19 mouse cellular contexts compared by ENCODE assay signal in the genomic region with DNA sequence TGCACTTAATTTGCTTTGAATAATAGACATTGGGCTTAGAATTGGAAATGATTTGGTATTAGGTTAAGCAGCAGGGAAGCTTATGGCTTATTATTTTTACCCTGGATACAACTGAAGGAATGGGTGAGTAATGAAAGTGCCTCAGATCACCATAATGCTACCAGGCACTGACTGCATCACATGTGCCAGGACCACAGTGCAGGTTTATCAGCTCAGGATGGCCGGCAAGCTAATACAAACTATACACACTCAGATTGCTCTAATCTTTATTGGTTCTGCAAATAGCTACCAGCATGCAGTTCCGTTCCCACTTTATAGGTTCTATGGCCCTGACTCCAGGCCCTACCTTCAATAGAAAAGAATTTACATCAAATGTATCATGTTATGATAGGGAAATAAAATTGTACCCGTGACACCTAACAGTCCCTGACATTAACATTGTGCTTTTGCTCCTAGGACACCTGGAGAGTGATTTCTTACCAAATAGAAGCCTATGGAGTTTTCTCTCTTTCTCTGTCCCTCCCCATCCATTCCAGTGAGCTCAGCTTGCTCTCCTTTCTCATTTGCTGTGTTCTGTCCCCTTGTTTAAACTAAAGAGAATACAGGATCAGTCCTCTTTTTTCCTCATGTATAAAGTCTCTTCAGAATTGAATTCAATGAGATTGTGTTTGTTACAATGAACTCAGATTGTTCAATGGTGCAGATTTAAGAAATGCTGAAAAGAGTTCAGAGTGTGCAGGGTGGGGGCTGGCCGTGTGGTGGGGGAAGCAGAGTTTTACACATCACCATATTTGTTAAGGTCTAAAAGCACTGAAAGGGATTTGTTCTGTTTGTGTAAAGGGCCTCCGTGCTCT.
DNase-seq lines count a peak whose midpoint lies in the region; ATAC-seq lines count a peak whose summit lies in the region.
"Had no signal": no experiment of that assay in that cellular context is flagged by ENCODE, and none has a peak within 500 bp of the region (broad histone marks: within the 10 kb centered on the region; RNA-seq: fewer than 3 reads in every experiment).

No protein-coding gene starts in this region.

- no peaks in the 10 kb centered on the region for H3K9me3 ChIP-seq in midbrain, embryonic 11.5 days (ENCODE audit: control insufficient read depth, low read length)
- no peaks in the 10 kb centered on the region for H3K9me3 ChIP-seq in midbrain, embryonic 15.5 days
- H3K9me3 ChIP-seq in forebrain, embryonic 11.5 days (ENCODE audit: control insufficient read depth, low read length), result no peaks in the 10 kb centered on the region; the same call in 1 of the 2 replicates
- no peaks in the 10 kb centered on the region for H3K9me3 ChIP-seq in hindbrain, embryonic 13.5 days
- no peaks in the 10 kb centered on the region for H3K9me3 ChIP-seq in midbrain, embryonic 14.5 days (ENCODE audit: control insufficient read depth, low read length)
- H3K9me3 ChIP-seq: neural tube, embryonic 13.5 days had no signal

- H3K4me3 ChIP-seq in midbrain, embryonic 11.5 days (ENCODE audit: low read depth, low read length), result no peak overlapping the region
- no peak overlapping the region for H3K4me3 ChIP-seq in midbrain, embryonic 15.5 days
- no peak overlapping the region for H3K4me3 ChIP-seq in forebrain, embryonic 11.5 days (ENCODE audit: low read depth, low read length)
- H3K4me3 ChIP-seq in hindbrain, embryonic 13.5 days, result no peak overlapping the region
- no peak overlapping the region for H3K4me3 ChIP-seq in midbrain, embryonic 14.5 days (replicated peaks; ENCODE audit: low read depth, low read length)
- H3K4me3 ChIP-seq: neural tube, embryonic 13.5 days had no signal

- H3K4me2 ChIP-seq in midbrain, embryonic 11.5 days, result no peak overlapping the region
- no peak overlapping the region for H3K4me2 ChIP-seq in midbrain, embryonic 15.5 days
- no peak overlapping the region for H3K4me2 ChIP-seq in forebrain, embryonic 11.5 days (ENCODE audit: low read depth, low read length, severe bottlenecking)
- H3K4me2 ChIP-seq in hindbrain, embryonic 13.5 days, result no peak overlapping the region
- no peak overlapping the region for H3K4me2 ChIP-seq in midbrain, embryonic 14.5 days (ENCODE audit: low read length)
- H3K4me2 ChIP-seq: neural tube, embryonic 13.5 days had no signal

- H3K36me3 ChIP-seq in midbrain, embryonic 11.5 days (ENCODE audit: control insufficient read depth, insufficient read depth, low read length), result no peaks in the 10 kb centered on the region
- no peaks in the 10 kb centered on the region for H3K36me3 ChIP-seq in midbrain, embryonic 15.5 days (replicated peaks)
- H3K36me3 ChIP-seq in forebrain, embryonic 11.5 days (ENCODE audit: control insufficient read depth, insufficient read depth, low read length), result no peaks in the 10 kb centered on the region
- no peaks in the 10 kb centered on the region for H3K36me3 ChIP-seq in hindbrain, embryonic 13.5 days
- H3K36me3 ChIP-seq in midbrain, embryonic 14.5 days (ENCODE audit: control insufficient read depth, insufficient read depth, low read length), result no peaks in the 10 kb centered on the region
- H3K36me3 ChIP-seq: neural tube, embryonic 13.5 days had no signal

- H3K27me3 ChIP-seq in midbrain, embryonic 11.5 days (ENCODE audit: control insufficient read depth, insufficient read depth, low read length), result no peaks in the 10 kb centered on the region; the same call in 1 of the 2 replicates
- H3K27me3 ChIP-seq in midbrain, embryonic 15.5 days (replicated peaks), result no peaks in the 10 kb centered on the region
- H3K27me3 ChIP-seq in forebrain, embryonic 11.5 days (ENCODE audit: control insufficient read depth, insufficient read depth, low read length), result no peaks in the 10 kb centered on the region
- no peaks in the 10 kb centered on the region for H3K27me3 ChIP-seq in hindbrain, embryonic 13.5 days
- H3K27me3 ChIP-seq in midbrain, embryonic 14.5 days (ENCODE audit: control insufficient read depth, insufficient read depth, low read length), result no peaks in the 10 kb centered on the region
- H3K27me3 ChIP-seq: neural tube, embryonic 13.5 days had no signal

- peak; percentile 87 for ATAC-seq in midbrain, embryonic 11.5 days (ENCODE audit: low FRiP score)
- ATAC-seq in midbrain, embryonic 15.5 days (replicated peaks), result no peak
- peak; percentile 87 for ATAC-seq in forebrain, embryonic 11.5 days (replicated peaks; ENCODE audit: low FRiP score)
- ATAC-seq in hindbrain, embryonic 13.5 days (ENCODE audit: low FRiP score), result peak; percentile 28; the same call in 1 of the 2 replicates
- ATAC-seq in midbrain, embryonic 14.5 days (ENCODE audit: low FRiP score, low TSS enrichment), result peak; percentile 31; the same call in 1 of the 2 replicates
- ATAC-seq in megakaryocyte, adult 5-6 weeks (ENCODE audit: poor library complexity, severe bottlenecking), result no peak
- no peak for ATAC-seq in inflammation-experienced regulatory T-cells, adult 6 months

- 42% methylated on average over 5 of the region's 5 CpGs for WGBS in midbrain, embryonic 11.5 days
- 37% methylated on average over 5 of the region's 5 CpGs for WGBS in midbrain, embryonic 15.5 days
- WGBS in forebrain, embryonic 11.5 days, result 30% methylated on average over 5 of the region's 5 CpGs
- 52% methylated on average over 5 of the region's 5 CpGs for WGBS in hindbrain, embryonic 13.5 days
- 41% methylated on average over 5 of the region's 5 CpGs for WGBS in midbrain, embryonic 14.5 days

- no peak for DNase-seq in midbrain, embryonic 11.5 days (ENCODE audit: low spot score, missing footprints)
- DNase-seq in forebrain, embryonic 11.5 days (ENCODE audit: low spot score), result peak; percentile 59
- DNase-seq in midbrain, embryonic 14.5 days, result peak; percentile 14
- no peak for DNase-seq in gastrocnemius, postnatal 25 days
- DNase-seq: adrenal gland, adult 8-10 months; cerebellum, adult 11 months; cerebellum, postnatal 14 days; gastrocnemius, postnatal 14 days; heart, postnatal 10 days; kidney, adult 11 months; kidney, postnatal 10 days; lung, postnatal 14 days; right cerebral cortex, postnatal 4 days; thymus, adult 2 months had no signal

- H3K4me1 ChIP-seq in midbrain, embryonic 11.5 days (ENCODE audit: control insufficient read depth, insufficient read depth, low read length), result peaks cover 4% of the 10 kb centered on the region
- H3K4me1 ChIP-seq in midbrain, embryonic 15.5 days, result no peaks in the 10 kb centered on the region
- H3K4me1 ChIP-seq in forebrain, embryonic 11.5 days (replicated peaks; ENCODE audit: control insufficient read depth, insufficient read depth, low read length), result peaks cover 5% of the 10 kb centered on the region; the same call in 1 of the 2 replicates
- peaks cover 14% of the 10 kb centered on the region for H3K4me1 ChIP-seq in hindbrain, embryonic 13.5 days (replicated peaks)
- 0 out of 2 replicates have a peak, but pooled peaks cover 7% of the 10 kb centered on the region for H3K4me1 ChIP-seq in midbrain, embryonic 14.5 days (ENCODE audit: control insufficient read depth, insufficient read depth, low read length)

- H3K9ac ChIP-seq in midbrain, embryonic 11.5 days (ENCODE audit: low read length), result no peak overlapping the region
- no peak overlapping the region for H3K9ac ChIP-seq in midbrain, embryonic 15.5 days
- no peak overlapping the region for H3K9ac ChIP-seq in forebrain, embryonic 11.5 days (ENCODE audit: low read length)
- no peak overlapping the region for H3K9ac ChIP-seq in hindbrain, embryonic 13.5 days
- H3K9ac ChIP-seq in midbrain, embryonic 14.5 days (replicated peaks; ENCODE audit: low read length), result no peak overlapping the region
- H3K9ac ChIP-seq: neural tube, embryonic 13.5 days had no signal

- no peak overlapping the region for H3K27ac ChIP-seq in midbrain, embryonic 11.5 days (ENCODE audit: low read depth, low read length)
- H3K27ac ChIP-seq in midbrain, embryonic 15.5 days, result no peak overlapping the region
- peak overlapping the region; percentile 74 for H3K27ac ChIP-seq in forebrain, embryonic 11.5 days (ENCODE audit: low read depth, low read length)
- H3K27ac ChIP-seq in hindbrain, embryonic 13.5 days, result no peak overlapping the region
- H3K27ac ChIP-seq in midbrain, embryonic 14.5 days (replicated peaks; ENCODE audit: low read depth, low read length), result no peak overlapping the region
- H3K27ac ChIP-seq: neural tube, embryonic 13.5 days had no signal

Comparison
In these comparisons a context has a peak if more than half of its experiments do, and no peak if none do; other contexts are left out.
1. ATAC-seq: peak in midbrain, embryonic 11.5 days (single experiment), forebrain, embryonic 11.5 days (single experiment), hindbrain, embryonic 13.5 days (single experiment) and midbrain, embryonic 14.5 days (single experiment); none in midbrain, embryonic 15.5 days (single experiment), megakaryocyte, adult 5-6 weeks (single experiment) and inflammation-experienced regulatory T-cells, adult 6 months (single experiment).
2. DNase-seq: peak in forebrain, embryonic 11.5 days (single experiment) and midbrain, embryonic 14.5 days (single experiment); none in midbrain, embryonic 11.5 days (single experiment) and gastrocnemius, postnatal 25 days (single experiment).